Mouse (Mus musculus) kidney, adult 8-10 months (tissue): ENCODE measurements around the gene Gm12830.

Source experiments
- DNase-seq, 2 experiments: peaks; one replicate each; pipeline ENCODE4 v3.0.0; 2022

Gene Gm12830

GRCm38 (mm10) chr4:114845622-114846021 is 24.1 kb downstream of the Gm12830 start:
- DNase-seq, result no peak

GRCm38 (mm10) chr4:114846723-114847122 is 25.2 kb downstream of the Gm12830 start:
- DNase-seq, result no peak

- DNase-seq, result no peak
These were observed 32.4 kb downstream of the Gm12830 start for GRCm38 (mm10) chr4:114853968-114854367.

- DNase-seq, result no peak
These were observed 36.9 kb downstream of the Gm12830 start for GRCm38 (mm10) chr4:114858426-114858825.

- no peak for DNase-seq
These were observed 41.6 kb downstream of the Gm12830 start for GRCm38 (mm10) chr4:114863166-114863565.

- peak in 1 of 2 experiments; percentile 2 for DNase-seq
These were observed 48.4 kb downstream of the Gm12830 start for GRCm38 (mm10) chr4:114869765-114870490.

GRCm38 (mm10) chr4:114876441-114876972 is 55.0 kb downstream of the Gm12830 start:
- DNase-seq, result no peak

GRCm38 (mm10) chr4:114882232-114882631 is 60.7 kb downstream of the Gm12830 start:
- no peak for DNase-seq

- peak in 1 of 2 experiments; percentile 33 for DNase-seq
These were observed 76.3 kb downstream of the Gm12830 start for GRCm38 (mm10) chr4:114897853-114898252.

GRCm38 (mm10) chr4:114899885-114900284 is 78.4 kb downstream of the Gm12830 start:
- no peak for DNase-seq

- no peak for DNase-seq
These were observed 79.5 kb downstream of the Gm12830 start for GRCm38 (mm10) chr4:114900866-114901642.

- DNase-seq, result no peak
These were observed 80.3 kb downstream of the Gm12830 start for GRCm38 (mm10) chr4:114901643-114902351.

- no peak for DNase-seq
These were observed 81.3 kb downstream of the Gm12830 start for GRCm38 (mm10) chr4:114902641-114903421.

GRCm38 (mm10) chr4:114903422-114903782 is 81.9 kb downstream of the Gm12830 start:
- no peak for DNase-seq

GRCm38 (mm10) chr4:114905501-114905900 is 84.0 kb downstream of the Gm12830 start:
- DNase-seq, result no peak
